Mouse (Mus musculus) v-Abl transformed pro-B cells (cell line): ENCODE data around the gene Alb.

Source experiments
- in situ Hi-C, 2 experiments: fragments of 400-800 bp; cut with MboI; formaldehyde crosslinking; loops; one replicate each; pipeline ENCODE4 v1.15.1; 2025; ENCODE audit not compliant: unreplicated experiment in 2 of 2

Gene Alb

GRCm38 (mm10) chr5:90490518-90490917 lies 29.8 kb downstream of the Alb start, which contains the start of gene Afp:
Gene Afp (plus strand): TSS chr5:90490737.
- in situ Hi-C loops, result no loop called here

DNA sequence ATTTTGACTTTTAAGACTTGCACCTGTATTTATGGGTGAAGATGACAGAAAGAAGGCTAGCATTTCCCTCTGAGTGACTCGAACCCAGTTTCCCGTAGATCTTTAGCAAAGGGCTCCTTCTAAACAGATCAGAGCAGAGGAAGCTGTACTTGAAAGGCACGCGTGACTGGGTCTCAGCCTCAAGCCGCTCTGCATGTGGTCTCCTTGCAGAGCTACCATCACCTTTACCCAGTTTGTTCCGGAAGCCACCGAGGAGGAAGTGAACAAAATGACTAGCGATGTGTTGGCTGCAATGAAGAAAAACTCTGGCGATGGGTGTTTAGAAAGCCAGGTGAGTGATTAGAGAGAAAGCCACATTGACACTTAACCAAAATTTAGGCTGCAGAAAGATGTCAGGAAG lies 31.7 kb downstream of the Alb start:
- in situ Hi-C loops, result no loop called here

DNA sequence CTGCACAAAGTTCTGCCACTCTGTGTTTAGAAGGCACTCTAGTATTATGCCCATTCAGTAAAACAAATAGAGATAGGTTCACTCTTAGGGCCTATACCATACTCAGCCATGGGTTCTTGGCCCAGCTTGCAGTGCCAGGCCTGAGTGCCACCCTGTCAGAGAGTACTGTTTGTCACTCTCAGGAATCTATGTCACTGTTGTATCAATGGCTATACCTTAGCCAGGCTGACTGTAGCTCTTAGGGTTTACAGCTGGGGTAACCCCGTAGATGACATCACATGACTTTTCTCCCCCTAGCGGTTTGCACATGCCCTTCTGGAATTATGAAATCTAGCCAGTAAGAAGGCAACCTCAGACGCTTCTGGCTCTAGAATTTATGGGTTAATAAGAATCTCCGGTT lies 33.6 kb downstream of the Alb start:
- in situ Hi-C loops, result no loop called here

GRCm38 (mm10) chr5:90499509-90499908 lies 38.8 kb downstream of the Alb start:
- in situ Hi-C loops, result no loop called here

GRCm38 (mm10) chr5:90500714-90501113 lies 40.0 kb downstream of the Alb start:
- in situ Hi-C loops, result loop anchor here (5.0 kb wide), 1 partner anchor 298 kb away; no protein-coding TSS in a partner anchor

- in situ Hi-C loops, result loop anchor here (5.0 kb wide), 1 partner anchor 299 kb away; no protein-coding TSS in a partner anchor
Measured at GRCm38 (mm10) chr5:90501752-90502151, 41.1 kb downstream of the Alb start.

DNA sequence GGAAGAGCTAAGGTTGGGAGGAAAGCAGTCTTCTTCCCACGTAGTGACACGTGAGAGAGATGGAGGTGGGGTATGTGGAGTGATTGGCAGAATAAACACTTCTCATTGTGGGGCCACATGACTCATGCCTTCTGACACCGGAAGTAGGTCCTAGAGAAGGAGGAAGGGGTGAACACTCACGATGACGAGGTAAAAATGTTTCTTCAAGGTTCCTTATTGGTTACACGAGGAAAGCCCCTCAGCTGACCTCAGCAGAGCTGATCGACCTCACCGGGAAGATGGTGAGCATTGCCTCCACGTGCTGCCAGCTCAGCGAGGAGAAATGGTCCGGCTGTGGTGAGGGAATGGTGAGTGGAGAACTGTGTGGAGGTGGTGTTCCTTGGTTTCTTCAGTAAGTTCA lies 44.0 kb downstream of the Alb start:
- in situ Hi-C loops, result loop anchor here (5.0 kb wide), 1 partner anchor 302 kb away; no protein-coding TSS in a partner anchor

DNA sequence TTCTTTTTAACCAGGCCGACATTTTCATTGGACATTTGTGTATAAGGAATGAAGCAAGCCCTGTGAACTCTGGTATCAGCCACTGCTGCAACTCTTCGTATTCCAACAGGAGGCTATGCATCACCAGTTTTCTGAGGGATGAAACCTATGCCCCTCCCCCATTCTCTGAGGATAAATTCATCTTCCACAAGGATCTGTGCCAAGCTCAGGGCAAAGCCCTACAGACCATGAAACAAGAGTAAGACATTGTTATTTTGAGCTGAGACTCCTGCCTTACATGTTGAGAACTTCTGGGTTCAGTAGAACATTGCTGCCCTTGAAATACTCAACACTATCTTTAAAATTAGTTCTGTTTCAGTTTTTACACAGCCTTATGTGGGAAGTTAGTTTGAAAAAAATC lies 45.8 kb downstream of the Alb start:
- in situ Hi-C loops, result no loop called here

- in situ Hi-C loops, result no loop called here
Measured at GRCm38 (mm10) chr5:90507411-90507949, 46.8 kb downstream of the Alb start.

DNA sequence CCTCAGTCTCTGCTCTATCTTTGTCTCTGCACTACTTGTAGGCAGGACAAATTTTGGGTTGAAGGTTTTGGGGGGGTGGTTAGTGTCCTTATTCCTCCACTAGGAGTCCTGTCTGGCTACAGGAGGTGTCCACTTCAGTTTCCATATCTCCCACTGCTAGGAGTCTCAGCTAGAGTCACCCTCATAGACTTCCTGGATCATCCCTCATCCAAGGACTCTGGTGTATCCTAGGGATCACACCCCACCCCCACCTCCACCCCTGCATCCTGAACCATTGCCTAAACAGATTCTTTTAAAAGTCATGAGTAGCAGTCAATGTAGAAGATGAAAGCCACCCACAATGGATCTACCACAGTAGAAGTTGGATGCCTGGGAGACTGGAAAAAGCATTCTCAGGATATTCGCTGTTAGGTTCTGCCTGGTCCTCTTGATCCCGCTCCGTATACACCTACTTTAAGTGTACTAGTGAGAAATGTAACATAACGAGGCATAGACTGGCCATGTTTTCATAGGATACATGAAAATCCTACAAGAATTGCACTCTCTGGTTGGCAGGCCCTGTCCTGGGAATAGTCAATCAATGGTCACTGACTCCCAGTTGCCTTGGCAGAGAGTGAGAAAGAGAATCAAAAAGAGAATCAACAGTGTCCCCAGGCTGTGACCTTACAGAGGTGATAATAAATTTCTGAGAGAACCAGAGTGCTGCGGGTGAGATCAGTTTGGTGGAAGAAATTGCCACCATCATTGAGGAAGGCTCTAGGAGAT lies 49.3 kb downstream of the Alb start:
- in situ Hi-C loops, result no loop called here

DNA sequence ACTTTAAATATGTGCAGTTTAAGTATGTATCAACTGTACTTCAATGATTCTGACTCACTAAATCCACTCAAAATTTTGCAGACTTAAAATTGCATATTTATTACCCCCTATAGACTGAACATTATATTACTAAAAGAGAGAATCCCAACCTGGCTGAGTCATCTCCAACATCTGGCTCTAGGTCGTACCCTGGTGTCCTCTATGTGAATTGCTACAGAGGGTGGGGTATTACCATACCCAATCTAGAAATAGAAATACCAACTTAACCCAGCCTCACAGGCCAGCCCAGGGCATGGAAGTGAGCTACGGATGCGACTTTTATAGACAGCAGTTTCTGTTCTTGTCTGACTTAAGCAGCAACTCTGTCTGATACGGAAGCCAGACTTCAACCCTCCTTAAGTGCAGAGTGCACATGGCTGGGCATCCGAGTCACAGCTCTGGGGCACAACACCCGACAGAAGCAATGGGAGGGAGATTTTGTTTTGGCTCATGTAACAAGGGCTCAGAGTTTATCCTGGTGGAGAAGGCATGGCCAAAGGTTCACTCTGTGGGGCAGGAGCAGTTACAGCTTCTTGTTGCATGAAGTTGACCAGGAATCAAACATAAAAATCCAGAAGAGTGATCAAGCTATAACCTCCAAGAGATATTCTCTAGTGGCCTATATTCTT lies 51.7 kb downstream of the Alb start:
- in situ Hi-C loops, result no loop called here

DNA sequence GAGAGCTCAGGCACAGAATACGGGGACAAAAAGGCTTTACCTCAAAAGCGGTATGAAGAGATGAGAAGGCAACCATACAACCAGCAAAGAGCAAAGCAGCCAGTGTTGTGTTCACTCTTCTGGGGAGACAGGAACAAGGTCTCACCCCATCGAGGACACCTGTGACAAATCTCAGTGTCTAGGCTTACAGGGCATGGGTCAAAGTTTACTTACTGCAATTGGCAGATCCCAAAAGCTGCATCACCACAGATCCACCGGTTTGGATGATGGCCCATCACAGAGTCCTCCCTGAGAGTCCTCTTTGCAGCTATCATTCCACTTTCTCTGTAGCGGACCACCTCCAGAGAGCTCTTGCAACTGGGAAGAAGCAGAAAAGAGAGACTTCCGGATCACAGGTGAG lies 54.9 kb downstream of the Alb start:
- in situ Hi-C loops, result no loop called here

DNA sequence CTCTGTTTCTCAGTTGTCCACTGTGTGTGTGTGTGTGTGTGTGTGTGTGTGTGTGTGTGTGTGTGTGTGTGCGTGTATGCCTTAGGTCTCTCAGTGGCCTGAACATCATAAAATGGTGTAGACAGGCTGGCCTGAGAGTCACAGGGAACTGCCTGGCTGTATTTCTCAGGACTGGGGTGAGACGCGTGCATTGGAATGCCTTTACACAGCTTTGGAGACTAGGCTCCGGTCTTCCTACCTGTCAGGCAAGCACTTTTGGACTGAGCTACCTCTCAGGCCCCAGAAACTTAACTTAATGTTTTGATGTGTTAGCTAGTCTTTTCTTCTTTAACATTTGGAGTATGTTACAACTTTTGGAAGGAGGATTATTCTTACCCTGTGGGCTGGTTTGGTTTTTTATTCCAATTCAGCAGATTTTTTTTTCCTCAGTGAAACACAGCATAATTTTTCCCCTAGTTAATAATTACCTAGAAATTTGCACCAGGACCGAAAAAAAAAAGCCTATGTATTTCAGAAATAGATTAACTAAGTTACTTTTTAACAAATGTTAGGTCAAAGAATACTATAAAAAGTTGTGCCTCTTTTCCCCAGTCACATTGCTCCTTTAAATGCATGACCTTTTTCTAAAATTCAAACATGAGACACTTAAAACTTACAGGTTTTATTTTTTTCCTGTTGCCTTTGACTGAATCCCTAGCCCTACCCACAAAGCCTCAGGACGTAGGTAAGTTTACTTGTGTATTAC lies 57.8 kb downstream of the Alb start, which contains the start of gene Afm:
Afm (plus strand) TSS at position 577 of the 745 bp plus-strand sequence.
- in situ Hi-C loops, result no loop called here
